ENCODE assay signal across 8 mouse cellular contexts in genomic region chr11:96311097-96311496, GRCm38 (mm10). TPM values are rescaled to one million over a fixed set of nuclear protein-coding genes. Genes with fewer than 3 reads are reported as not detected.
A peak's percentile ranks its signal among the peaks of the same experiment; 100 is the strongest.
DNase-seq lines count a peak whose midpoint lies in the region; ATAC-seq and TF ChIP-seq lines count a peak whose summit lies in the region.

No protein-coding gene starts in this region.

- TF ChIP-seq EP300 in heart, postnatal 0 days (IDR thresholded peaks at IDR 0.05; ENCODE audit: low read depth) = no peak

- H3K4me2 ChIP-seq in heart, postnatal 0 days (ENCODE audit: low read depth, low read length) = peak overlapping the region; percentile 47
- peak overlapping the region; percentile 26; the same call in 1 of the 2 replicates for H3K4me2 ChIP-seq in embryonic facial prominence, embryonic 13.5 days
- peak overlapping the region; percentile 87 for H3K4me2 ChIP-seq in myocyte (ENCODE audit: low read depth)

- H3ac ChIP-seq in myocyte (ENCODE audit: control insufficient read depth, insufficient read length) = no peak overlapping the region

- H3K27ac ChIP-seq in heart, postnatal 0 days (ENCODE audit: low read depth) = no peak overlapping the region
- no peak overlapping the region for H3K27ac ChIP-seq in embryonic facial prominence, embryonic 13.5 days

- H3K27me3 ChIP-seq in heart, postnatal 0 days (ENCODE audit: control insufficient read depth, insufficient read depth, low read length) = peaks cover 100% of the 10 kb centered on the region
- peaks cover 100% of the 10 kb centered on the region for H3K27me3 ChIP-seq in embryonic facial prominence, embryonic 13.5 days
- peaks cover 61% of the 10 kb centered on the region for H3K27me3 ChIP-seq in myocyte (ENCODE audit: control insufficient read depth, insufficient read depth, insufficient read length)

- no peaks in the 10 kb centered on the region for H3K4me1 ChIP-seq in heart, postnatal 0 days (ENCODE audit: control insufficient read depth, insufficient read depth)
- H3K4me1 ChIP-seq in embryonic facial prominence, embryonic 13.5 days = no peaks in the 10 kb centered on the region

- no peak for TF ChIP-seq POLR2A in myocyte (IDR thresholded peaks at IDR 0.05; ENCODE audit: insufficient read length, low read depth)

- no peaks in the 10 kb centered on the region for H3K36me3 ChIP-seq in heart, postnatal 0 days (replicated peaks; ENCODE audit: control insufficient read depth, insufficient read depth, low read length)
- no peaks in the 10 kb centered on the region for H3K36me3 ChIP-seq in embryonic facial prominence, embryonic 13.5 days
- H3K36me3 ChIP-seq in myocyte (ENCODE audit: control insufficient read depth, insufficient read depth) = no peaks in the 10 kb centered on the region

- H3K9me3 ChIP-seq in heart, postnatal 0 days (replicated peaks; ENCODE audit: control insufficient read depth, low read length) = no peaks in the 10 kb centered on the region
- H3K9me3 ChIP-seq in embryonic facial prominence, embryonic 13.5 days = no peaks in the 10 kb centered on the region

- TF ChIP-seq CTCF in heart, postnatal 0 days (IDR thresholded peaks at IDR 0.05; ENCODE audit: low read depth) = no peak

- 15% methylated on average over 6 of the region's 6 CpGs for WGBS in heart, postnatal 0 days
- WGBS in embryonic facial prominence, embryonic 13.5 days = 6% methylated on average over 6 of the region's 6 CpGs

- ATAC-seq in heart, postnatal 0 days (ENCODE audit: insufficient read depth, low read depth) = no peak
- no peak for ATAC-seq in embryonic facial prominence, embryonic 13.5 days (ENCODE audit: insufficient number of reproducible peaks, insufficient read depth, low FRiP score, low TSS enrichment, low read depth)

- H3K4me3 ChIP-seq in heart, postnatal 0 days (ENCODE audit: low read depth, low read length) = peak overlapping the region; percentile 40
- H3K4me3 ChIP-seq in embryonic facial prominence, embryonic 13.5 days = peak overlapping the region; percentile 16
- H3K4me3 ChIP-seq in myocyte = peak overlapping the region; percentile 4

- H3K9ac ChIP-seq in heart, postnatal 0 days (replicated peaks; ENCODE audit: low read depth, low read length) = no peak overlapping the region
- no peak overlapping the region for H3K9ac ChIP-seq in embryonic facial prominence, embryonic 13.5 days

- DNase-seq in heart, postnatal 0 days (ENCODE audit: low spot score) = no peak
- no peak for DNase-seq in heart, adult 18-20 months
- peak; percentile 71 for DNase-seq in kidney, adult 9 months
- DNase-seq in frontal cortex, postnatal 10 days (ENCODE audit: low spot score in 2 of 2) = no peak
- no peak for DNase-seq in layer of hippocampus, adult 18-20 months (ENCODE audit: low spot score in 2 of 2)
- no peak for DNase-seq in B cell, adult 2 months

- H3K79me2 ChIP-seq in myocyte (ENCODE audit: control insufficient read depth, insufficient read depth) = no peaks in the 10 kb centered on the region

TF ChIP-seq in myocyte, 11 proteins besides CTCF, POLR2A, EP300 and RAD21:
- TF ChIP-seq MYOG (IDR thresholded peaks at IDR 0.05; ENCODE audit: control insufficient read depth in 1 of 3, insufficient read depth in 1 of 3, insufficient read length in 2 of 3, low read depth in 2 of 3) (no peak), CEBPB (IDR thresholded peaks at IDR 0.05; ENCODE audit: insufficient read depth, poor library complexity, severe bottlenecking) (no peak), E2F4 (IDR thresholded peaks at IDR 0.05; ENCODE audit: insufficient read depth) (no peak), SRF (IDR thresholded peaks at IDR 0.05; ENCODE audit: control insufficient read depth, insufficient read length, low read depth) (no peak), TCF3 (IDR thresholded peaks at IDR 0.05; ENCODE audit: insufficient read length, low read depth) (no peak), MYOD1 (IDR thresholded peaks at IDR 0.05; ENCODE audit: control insufficient read depth in 1 of 3, insufficient read length in 2 of 3, low read depth in 2 of 3) (no peak), USF1 (IDR thresholded peaks at IDR 0.05; ENCODE audit: low read depth) (no peak), POLR2AphosphoS2 (IDR thresholded peaks at IDR 0.05; ENCODE audit: insufficient read length, low read depth) (no peak), MAX (IDR thresholded peaks at IDR 0.05; ENCODE audit: low read depth) (no peak), REST (IDR thresholded peaks at IDR 0.05; ENCODE audit: insufficient read depth, insufficient read length) (no peak), TCF12 (IDR thresholded peaks at IDR 0.05; ENCODE audit: insufficient read depth, poor library complexity, severe bottlenecking) (no peak)

RNA-seq across cellular contexts. Expression of gene Hoxb4, which starts 7.0 kb away (rescaled TPM):
- 0.39 and 2.3 TPM in 2 replicates for total RNA-seq in heart, postnatal 0 days (2014; rRNA removed; ENCODE audit: low replicate concordance)
- polyA plus RNA-seq in heart, postnatal 0 days (2015; fragmentation: Nextera tagmentation; extraction: Ambion mirVana) = 0.19 and 0.25 TPM in 2 replicates
- under 1 TPM; 0.62 to 0.64 TPM for total RNA-seq in heart, adult 18-20 months (2021)
- polyA plus RNA-seq in embryonic facial prominence, embryonic 13.5 days (2015; fragmentation: Nextera tagmentation; extraction: Ambion mirVana) = 0.13 TPM in 1 of 2 replicates, not detected in the other
- polyA plus RNA-seq in myocyte (2012; fragmentation: generic; extraction: Trizol) = not detected
- total RNA-seq in layer of hippocampus, adult 18-20 months (2021) = not detected

RNA-seq across cellular contexts. Expression of gene Hoxb5, which starts 8.0 kb away (rescaled TPM):
- total RNA-seq in heart, postnatal 0 days (2014; rRNA removed; ENCODE audit: low replicate concordance) = 0.19 TPM in 1 of 2 replicates, not detected in the other
- 0.08 and 0.25 TPM in 2 replicates for polyA plus RNA-seq in heart, postnatal 0 days (2015; fragmentation: Nextera tagmentation; extraction: Ambion mirVana)
- under 1 TPM; 0.12 to 0.21 TPM for total RNA-seq in heart, adult 18-20 months (2021)
- polyA plus RNA-seq in embryonic facial prominence, embryonic 13.5 days (2015; fragmentation: Nextera tagmentation; extraction: Ambion mirVana) = 6.0 TPM in 1 of 2 replicates, not detected in the other
- polyA plus RNA-seq in myocyte (2012; fragmentation: generic; extraction: Trizol) = not detected
- not detected for total RNA-seq in layer of hippocampus, adult 18-20 months (2021)

RNA-seq across cellular contexts. Expression of gene Hoxb3, which starts 12.0 kb away (rescaled TPM):
- total RNA-seq in heart, postnatal 0 days (2014; rRNA removed; ENCODE audit: low replicate concordance) = 0.08 and 0.66 TPM in 2 replicates
- 0.15 and 0.32 TPM in 2 replicates for polyA plus RNA-seq in heart, postnatal 0 days (2015; fragmentation: Nextera tagmentation; extraction: Ambion mirVana)
- total RNA-seq in heart, adult 18-20 months (2021) = under 1 TPM; 0.12 to 0.57 TPM
- polyA plus RNA-seq in embryonic facial prominence, embryonic 13.5 days (2015; fragmentation: Nextera tagmentation; extraction: Ambion mirVana) = not detected in 2 replicates
- not detected for polyA plus RNA-seq in myocyte (2012; fragmentation: generic; extraction: Trizol)
- total RNA-seq in layer of hippocampus, adult 18-20 months (2021) = not detected

RNA-seq across cellular contexts. Expression of gene Hoxb6, which starts 18.8 kb away (rescaled TPM):
- total RNA-seq in heart, postnatal 0 days (2014; rRNA removed; ENCODE audit: low replicate concordance) = not detected in 2 replicates
- not detected in 2 replicates for polyA plus RNA-seq in heart, postnatal 0 days (2015; fragmentation: Nextera tagmentation; extraction: Ambion mirVana)
- total RNA-seq in heart, adult 18-20 months (2021) = not detected
- 4.0 TPM in 1 of 2 replicates, not detected in the other for polyA plus RNA-seq in embryonic facial prominence, embryonic 13.5 days (2015; fragmentation: Nextera tagmentation; extraction: Ambion mirVana)
- polyA plus RNA-seq in myocyte (2012; fragmentation: generic; extraction: Trizol) = not detected
- not detected for total RNA-seq in layer of hippocampus, adult 18-20 months (2021)

RNA-seq across cellular contexts. Expression of gene Hoxb7, which starts 24.7 kb away (rescaled TPM):
- total RNA-seq in heart, postnatal 0 days (2014; rRNA removed; ENCODE audit: low replicate concordance) = not detected in 2 replicates
- polyA plus RNA-seq in heart, postnatal 0 days (2015; fragmentation: Nextera tagmentation; extraction: Ambion mirVana) = 0.20 TPM in 1 of 2 replicates, not detected in the other
- total RNA-seq in heart, adult 18-20 months (2021) = not detected
- 0.15 TPM in 1 of 2 replicates, not detected in the other for polyA plus RNA-seq in embryonic facial prominence, embryonic 13.5 days (2015; fragmentation: Nextera tagmentation; extraction: Ambion mirVana)
- polyA plus RNA-seq in myocyte (2012; fragmentation: generic; extraction: Trizol) = 0.06 TPM
- not detected for total RNA-seq in layer of hippocampus, adult 18-20 months (2021)

Comparison
In these comparisons a context has a peak if more than half of its experiments do, and no peak if none do; other contexts are left out.
1. H3K4me2 ChIP-seq: peak in every context shown above with its lines; median percentile 87 in myocyte; 47 in heart, postnatal 0 days; 26 in embryonic facial prominence, embryonic 13.5 days.